Mouse (Mus musculus): ENCODE data around the gene Fam50b. TPM values are rescaled to one million over a fixed set of nuclear protein-coding genes. Genes with fewer than 3 reads are reported as not detected.

Fam50b gene
- total and polyA plus RNA-seq, 2 experiments from 2014 or later = not detected

DNA sequence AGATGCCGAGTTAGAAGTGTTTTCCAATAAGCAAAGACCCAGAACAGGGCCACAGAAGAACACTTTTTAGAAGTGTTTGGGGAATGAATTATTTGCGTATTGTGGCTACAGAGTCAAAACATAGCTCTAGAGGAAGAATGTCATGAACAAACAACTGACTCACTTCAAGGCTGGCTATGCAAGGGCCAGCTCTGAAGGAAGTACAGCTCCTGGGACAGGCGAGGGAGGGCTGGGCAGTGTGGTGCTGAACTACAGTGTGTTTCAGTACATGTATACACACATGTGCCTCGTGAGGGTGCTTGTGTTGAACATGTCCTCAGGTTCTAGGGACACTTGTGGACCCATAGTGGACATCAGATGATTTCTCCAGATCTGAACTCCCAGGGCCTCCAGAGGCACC is 25.1 kb upstream of the Fam50b start:
- Histone ChIP-seq H3K27me3 (ENCODE audit: control insufficient read depth, insufficient read depth, low read length) (no peaks in the 10 kb centered on the region), H3K9ac (replicated peaks; ENCODE audit: low read depth, low read length) (no peak overlapping the region), H3K4me2 (ENCODE audit: low read depth, low read length) (no peak overlapping the region), H3K4me1 (ENCODE audit: control insufficient read depth, insufficient read depth) (no peaks in the 10 kb centered on the region), H3K4me3 (ENCODE audit: low read depth, low read length) (no peak overlapping the region), H3K27ac (ENCODE audit: low read depth) (peak overlapping the region; percentile 61), H3K9me3 (replicated peaks; ENCODE audit: control insufficient read depth, low read length) (no peaks in the 10 kb centered on the region), H3K36me3 (replicated peaks; ENCODE audit: control insufficient read depth, insufficient read depth, low read length) (no peaks in the 10 kb centered on the region)
- ATAC-seq (ENCODE audit: insufficient read depth, low read depth) (no peak), DNase-seq (ENCODE audit: low spot score) (no peak)
- WGBS = 80% methylated on average over 4 of the region's 4 CpGs
- TF ChIP-seq EP300 (IDR thresholded peaks at IDR 0.05; ENCODE audit: low read depth) (no peak), CTCF (IDR thresholded peaks at IDR 0.05; ENCODE audit: low read depth) (no peak)

- H3K36me3 ChIP-seq (replicated peaks; ENCODE audit: control insufficient read depth, insufficient read depth, low read length) = no peaks in the 10 kb centered on the region
- H3K27ac ChIP-seq (ENCODE audit: low read depth) = no peak overlapping the region
- TF ChIP-seq EP300 (IDR thresholded peaks at IDR 0.05; ENCODE audit: low read depth) (no peak), CTCF (IDR thresholded peaks at IDR 0.05; ENCODE audit: low read depth) (no peak)
- no peak overlapping the region for H3K4me2 ChIP-seq (ENCODE audit: low read depth, low read length)
- H3K9me3 ChIP-seq (replicated peaks; ENCODE audit: control insufficient read depth, low read length) = no peaks in the 10 kb centered on the region
- peaks cover 3% of the 10 kb centered on the region; the same call in 1 of the 2 replicates for H3K4me1 ChIP-seq (ENCODE audit: control insufficient read depth, insufficient read depth)
- no peak overlapping the region for H3K4me3 ChIP-seq (ENCODE audit: low read depth, low read length)
- DNase-seq (ENCODE audit: low spot score) (no peak), ATAC-seq (ENCODE audit: insufficient read depth, low read depth) (no peak)
- H3K9ac ChIP-seq (replicated peaks; ENCODE audit: low read depth, low read length) = no peak overlapping the region
- no peaks in the 10 kb centered on the region for H3K27me3 ChIP-seq (ENCODE audit: control insufficient read depth, insufficient read depth, low read length)
- 72% methylated on average over 4 of the region's 4 CpGs for WGBS
These were observed 23.2 kb upstream of the Fam50b start for GRCm38 (mm10) chr13:34711410-34711809.

GRCm38 (mm10) chr13:34712881-34713280 is 21.8 kb upstream of the Fam50b start:
- Histone ChIP-seq H3K27me3 (ENCODE audit: control insufficient read depth, insufficient read depth, low read length) (no peaks in the 10 kb centered on the region), H3K9me3 (replicated peaks; ENCODE audit: control insufficient read depth, low read length) (no peaks in the 10 kb centered on the region), H3K27ac (ENCODE audit: low read depth) (no peak overlapping the region), H3K4me2 (ENCODE audit: low read depth, low read length) (no peak overlapping the region), H3K4me1 (ENCODE audit: control insufficient read depth, insufficient read depth) (peaks cover 3% of the 10 kb centered on the region; the same call in 1 of the 2 replicates), H3K4me3 (ENCODE audit: low read depth, low read length) (no peak overlapping the region), H3K9ac (replicated peaks; ENCODE audit: low read depth, low read length) (no peak overlapping the region), H3K36me3 (replicated peaks; ENCODE audit: control insufficient read depth, insufficient read depth, low read length) (no peaks in the 10 kb centered on the region)
- ATAC-seq (ENCODE audit: insufficient read depth, low read depth) (no peak), DNase-seq (ENCODE audit: low spot score) (no peak)
- WGBS = 33% methylated on average over 1 of the region's 1 CpGs
- no peak for TF ChIP-seq CTCF (IDR thresholded peaks at IDR 0.05; ENCODE audit: low read depth)
- TF ChIP-seq EP300 (IDR thresholded peaks at IDR 0.05; ENCODE audit: low read depth) = no peak

DNA sequence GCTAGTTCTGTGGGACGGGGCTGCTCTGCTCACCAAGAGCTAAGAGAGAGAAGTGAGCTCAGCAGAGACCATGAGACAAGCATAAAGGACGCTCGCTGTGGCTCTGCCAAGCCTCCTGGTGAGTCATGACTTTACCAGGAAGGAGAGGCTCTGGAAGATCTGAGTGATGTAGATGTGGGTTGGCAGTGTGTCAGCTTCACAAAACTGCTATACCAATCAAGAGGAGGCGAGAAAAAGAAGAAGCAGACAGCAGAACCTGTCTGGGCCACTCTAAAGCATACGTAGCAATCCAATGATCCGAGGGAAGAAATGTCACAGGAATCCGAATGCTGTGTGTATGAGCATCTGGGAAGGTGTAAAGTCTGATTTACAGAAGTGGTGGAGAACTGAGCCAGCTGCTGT is 19.2 kb upstream of the Fam50b start:
- Histone ChIP-seq H3K4me3 (ENCODE audit: low read depth, low read length) (no peak overlapping the region), H3K4me1 (ENCODE audit: control insufficient read depth, insufficient read depth) (peaks cover 3% of the 10 kb centered on the region; the same call in 1 of the 2 replicates), H3K4me2 (ENCODE audit: low read depth, low read length) (no peak overlapping the region), H3K9me3 (replicated peaks; ENCODE audit: control insufficient read depth, low read length) (no peaks in the 10 kb centered on the region), H3K9ac (replicated peaks; ENCODE audit: low read depth, low read length) (no peak overlapping the region), H3K36me3 (replicated peaks; ENCODE audit: control insufficient read depth, insufficient read depth, low read length) (no peaks in the 10 kb centered on the region), H3K27ac (ENCODE audit: low read depth) (no peak overlapping the region), H3K27me3 (ENCODE audit: control insufficient read depth, insufficient read depth, low read length) (no peaks in the 10 kb centered on the region)
- DNase-seq (ENCODE audit: low spot score) = peak; percentile 43
- WGBS = 38% methylated on average over 7 of the region's 7 CpGs
- TF ChIP-seq CTCF (IDR thresholded peaks at IDR 0.05; ENCODE audit: low read depth) = no peak
- ATAC-seq (ENCODE audit: insufficient read depth, low read depth) = peak; percentile 68; the same call in 1 of the 2 replicates

DNA sequence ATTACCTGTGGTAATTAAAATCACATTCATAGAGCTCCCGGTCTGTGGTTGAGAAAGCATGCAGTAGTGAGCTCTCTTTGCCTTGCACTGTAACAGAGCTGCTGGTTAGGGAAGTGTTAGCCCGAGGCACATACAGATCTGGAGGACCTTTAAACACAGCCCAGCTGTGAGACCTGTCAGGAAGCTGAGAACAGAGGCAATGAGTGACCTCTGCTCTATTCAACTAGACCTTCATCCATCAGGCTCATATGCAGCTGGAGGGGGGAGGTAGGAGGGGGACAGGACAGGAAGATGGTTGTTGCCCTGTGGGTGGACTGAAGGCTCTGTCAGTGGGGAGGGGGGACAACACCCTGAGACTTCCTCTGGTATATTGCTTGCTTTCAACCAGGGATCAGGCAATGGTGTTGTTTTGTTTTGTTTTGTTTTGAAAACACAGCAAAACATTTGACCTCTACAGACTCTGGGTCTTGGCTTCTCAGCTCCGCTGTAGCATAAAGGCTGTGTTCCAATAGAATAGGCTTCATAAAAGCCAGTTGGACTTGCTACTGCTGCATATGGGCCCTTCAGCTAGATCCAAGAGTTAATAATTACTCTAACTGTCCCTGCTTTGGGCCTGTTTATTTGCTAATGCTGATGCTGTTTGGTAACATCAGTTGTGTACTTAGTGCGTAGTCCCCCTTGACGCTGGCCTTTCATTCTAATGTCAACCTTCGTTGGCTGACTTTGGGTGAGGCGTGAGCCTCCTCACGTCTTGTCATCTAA is 9.6 kb upstream of the Fam50b start:
- ATAC-seq (ENCODE audit: insufficient read depth, low read depth) (peak; percentile 17; the same call in 1 of the 2 replicates), DNase-seq (ENCODE audit: low spot score) (no peak)
- 60% methylated on average over 8 of the region's 8 CpGs for WGBS
- Histone ChIP-seq H3K4me2 (ENCODE audit: low read depth, low read length) (no peak overlapping the region), H3K4me1 (ENCODE audit: control insufficient read depth, insufficient read depth) (peaks cover 18% of the 10 kb centered on the region), H3K9me3 (replicated peaks; ENCODE audit: control insufficient read depth, low read length) (no peaks in the 10 kb centered on the region), H3K36me3 (replicated peaks; ENCODE audit: control insufficient read depth, insufficient read depth, low read length) (no peaks in the 10 kb centered on the region), H3K27me3 (ENCODE audit: control insufficient read depth, insufficient read depth, low read length) (no peaks in the 10 kb centered on the region), H3K9ac (replicated peaks; ENCODE audit: low read depth, low read length) (no peak overlapping the region), H3K27ac (ENCODE audit: low read depth) (peak overlapping the region; percentile 75), H3K4me3 (ENCODE audit: low read depth, low read length) (no peak overlapping the region)
- TF ChIP-seq CTCF (IDR thresholded peaks at IDR 0.05; ENCODE audit: low read depth) (no peak), EP300 (IDR thresholded peaks at IDR 0.05; ENCODE audit: low read depth) (no peak)

Data from heart, postnatal 0 days (tissue).